Mouse (Mus musculus): ENCODE data around the gene Skap1. TPM values are rescaled to one million over a fixed set of nuclear protein-coding genes. Genes with fewer than 3 reads are reported as not detected.

Skap1 gene
- 2.2 and 2.8 TPM in 2 replicates for polyA plus RNA-seq (2016; fragmentation: Nextera tagmentation; extraction: Ambion mirVana)

DNA sequence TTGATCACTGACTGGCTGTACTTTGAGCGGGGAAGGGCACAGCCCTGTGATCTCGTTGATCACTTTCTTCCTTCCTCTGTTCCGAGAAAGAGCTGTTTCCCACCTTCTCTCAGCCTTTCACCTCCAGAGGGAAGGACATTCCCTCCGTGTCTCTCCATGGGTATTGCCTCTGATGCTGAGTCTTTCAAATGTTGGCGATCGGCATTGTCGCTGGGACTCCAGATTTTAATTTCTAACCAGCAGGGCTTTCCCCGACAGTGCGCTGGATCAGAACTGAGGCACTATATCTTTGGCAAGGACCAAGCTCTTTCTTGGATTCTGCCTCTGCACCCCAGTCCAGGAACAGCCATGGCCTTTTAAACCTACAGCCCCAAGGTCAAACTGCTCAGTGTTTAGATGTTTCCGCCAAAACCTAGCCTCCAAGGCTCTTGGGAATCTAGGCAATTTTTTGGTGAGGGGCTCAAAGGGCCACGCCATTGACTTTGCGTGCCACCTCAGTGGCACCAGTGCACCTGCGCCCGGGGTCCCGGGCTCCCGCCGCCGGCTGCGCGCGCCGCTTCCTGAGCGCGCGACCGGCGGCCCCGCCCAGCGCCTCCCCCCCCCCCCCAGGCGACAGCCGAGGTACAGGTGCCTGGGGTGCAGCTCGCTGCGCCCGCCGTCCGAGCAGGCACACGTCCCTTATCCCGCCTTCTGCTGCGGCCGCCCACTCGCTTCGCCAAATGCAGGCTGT is at the start of gene Skap1:
TSS of gene Skap1 (plus strand) at position 608 of the 730 bp plus-strand sequence.
- Histone ChIP-seq H3K9ac (peak within 1 kb of the TSS; percentile 38; the same call in 1 of the 2 replicates), H3K27ac (no peak within 1 kb of the TSS), H3K36me3 (no peaks in the 10 kb centered on the region), H3K4me2 (replicated peaks) (peak within 1 kb of the TSS; percentile 81), H3K9me3 (no peaks in the 10 kb centered on the region), H3K27me3 (replicated peaks) (peaks cover 23% of the 10 kb centered on the region), H3K4me3 (peak within 1 kb of the TSS; percentile 34), H3K4me1 (peaks cover 32% of the 10 kb centered on the region)
- 5% methylated on average over 42 of the region's 42 CpGs for WGBS
- no peak for ATAC-seq (ENCODE audit: low FRiP score, low read depth)

- no peak for ATAC-seq (ENCODE audit: low FRiP score, low read depth)
- no peaks in the 10 kb centered on the region for H3K27me3 ChIP-seq (replicated peaks)
- peaks cover 20% of the 10 kb centered on the region for H3K4me1 ChIP-seq
- 48% methylated on average over 5 of the region's 5 CpGs for WGBS
- 0 out of 2 replicates have a peak overlapping the region, but pooled peaks have one; percentile 29 for H3K4me2 ChIP-seq (replicated peaks)
- no peak overlapping the region for H3K4me3 ChIP-seq
- H3K9ac ChIP-seq: no peak overlapping the region
- no peaks in the 10 kb centered on the region for H3K36me3 ChIP-seq
- H3K9me3 ChIP-seq: no peaks in the 10 kb centered on the region
- H3K27ac ChIP-seq: no peak overlapping the region
Observed at GRCm38 (mm10) chr11:96421074-96421473, 43.3 kb upstream of the Skap1 start.

DNA sequence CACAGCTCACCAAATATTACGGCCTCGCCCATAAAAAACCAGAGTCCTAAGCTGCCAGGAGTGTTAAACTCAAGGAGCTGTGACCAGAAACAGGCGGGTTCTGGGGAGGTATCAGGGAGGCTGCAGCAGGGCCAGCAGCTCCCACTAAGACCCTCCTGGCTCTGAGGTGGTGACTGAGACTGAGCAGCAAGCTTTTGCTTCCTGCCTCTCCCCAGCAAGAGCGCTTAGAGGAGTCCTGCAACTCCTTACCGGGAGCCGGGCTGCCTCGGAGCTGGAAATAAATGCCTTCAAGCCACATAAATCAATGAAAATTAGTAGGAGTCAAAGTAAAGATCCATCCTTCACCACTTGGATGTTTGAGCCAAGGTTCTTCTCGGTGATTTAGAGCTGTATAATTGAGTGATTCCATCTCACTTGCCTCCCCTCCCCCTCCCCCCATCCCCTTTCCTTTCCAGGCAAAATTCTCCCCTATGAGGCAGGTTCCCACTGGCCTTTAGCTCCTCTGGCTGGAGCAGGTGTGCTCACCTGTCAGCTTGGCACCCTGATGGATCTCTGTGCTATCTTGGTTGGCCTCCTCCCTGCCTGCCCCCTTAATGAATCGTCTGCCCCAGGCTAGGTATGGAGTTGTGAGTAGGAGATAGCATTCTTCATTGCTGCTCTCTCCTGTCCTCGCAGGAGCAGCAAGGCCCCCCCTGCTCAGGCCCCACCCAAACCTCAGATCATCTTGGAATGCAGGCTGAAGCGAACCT is 42.7 kb upstream of the Skap1 start:
- Histone ChIP-seq H3K36me3 (no peaks in the 10 kb centered on the region), H3K27ac (no peak overlapping the region)
- no peak for ATAC-seq (ENCODE audit: low FRiP score, low read depth)

DNA sequence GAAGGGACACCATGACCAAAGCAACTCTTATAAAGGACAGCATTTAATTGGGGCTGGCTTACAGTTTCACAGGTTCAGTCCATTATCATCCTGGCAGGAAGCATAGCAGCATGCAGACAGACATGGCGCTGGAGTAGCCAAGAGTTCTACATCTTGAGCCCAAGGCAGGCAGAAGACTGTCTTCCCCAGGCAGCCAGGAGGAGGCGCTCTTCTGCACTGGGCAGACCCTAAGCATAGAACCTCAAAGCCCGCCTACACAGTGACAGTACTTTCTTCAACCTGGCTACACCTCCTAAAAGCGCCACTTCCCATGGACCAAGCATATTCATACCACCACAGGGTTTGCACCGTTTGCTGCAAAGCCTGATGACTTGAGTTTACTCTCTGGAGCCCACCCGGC is 39.2 kb upstream of the Skap1 start:
- H3K27ac ChIP-seq: no peak overlapping the region
- H3K4me3 ChIP-seq: no peak overlapping the region
- H3K9ac ChIP-seq: no peak overlapping the region
- H3K4me1 ChIP-seq: peaks cover 14% of the 10 kb centered on the region
- 89% methylated on average over 6 of the region's 6 CpGs for WGBS
- no peak overlapping the region for H3K4me2 ChIP-seq (replicated peaks)
- no peak for ATAC-seq (ENCODE audit: low FRiP score, low read depth)
- H3K27me3 ChIP-seq (replicated peaks): no peaks in the 10 kb centered on the region
- no peaks in the 10 kb centered on the region for H3K36me3 ChIP-seq
- H3K9me3 ChIP-seq: no peaks in the 10 kb centered on the region

More for the DNA sequence above, 42.7 kb upstream of the Skap1 start:
- Histone ChIP-seq H3K9me3 (no peaks in the 10 kb centered on the region), H3K4me2 (replicated peaks) (peak overlapping the region; percentile 29; the same call in 1 of the 2 replicates), H3K4me1 (peaks cover 20% of the 10 kb centered on the region), H3K9ac (no peak overlapping the region), H3K4me3 (no peak overlapping the region), H3K27me3 (replicated peaks) (no peaks in the 10 kb centered on the region)
- 33% methylated on average over 11 of the region's 11 CpGs for WGBS

DNA sequence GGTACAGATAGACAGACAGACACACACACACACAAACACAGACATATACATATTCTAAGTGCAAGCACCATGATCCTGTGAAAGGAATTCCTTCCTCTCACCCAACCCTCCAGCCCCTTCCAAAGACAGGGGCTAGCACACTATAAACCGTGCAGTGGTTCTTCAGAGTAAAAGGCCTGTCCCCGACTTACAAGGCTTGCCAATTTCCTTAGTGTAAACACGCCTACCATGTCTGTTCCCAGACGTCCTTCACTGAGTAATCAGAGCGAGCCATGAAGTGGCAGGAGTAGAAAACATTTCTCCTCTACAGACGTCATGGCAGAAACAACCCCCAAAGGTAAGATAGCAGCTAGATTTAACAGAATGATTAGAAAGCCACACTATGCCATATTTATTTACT is 38.2 kb upstream of the Skap1 start:
- WGBS: 78% methylated on average over 6 of the region's 6 CpGs
- H3K4me2 ChIP-seq (replicated peaks): no peak overlapping the region

GRCm38 (mm10) chr11:96426805-96427204 is 37.6 kb upstream of the Skap1 start:
- Histone ChIP-seq H3K4me2 (replicated peaks) (no peak overlapping the region), H3K4me3 (no peak overlapping the region), H3K9me3 (no peaks in the 10 kb centered on the region), H3K4me1 (peaks cover 7% of the 10 kb centered on the region; the same call in 1 of the 2 replicates), H3K9ac (no peak overlapping the region), H3K36me3 (no peaks in the 10 kb centered on the region), H3K27me3 (replicated peaks) (no peaks in the 10 kb centered on the region), H3K27ac (no peak overlapping the region)
- 33% methylated on average over 2 of the region's 2 CpGs for WGBS
- ATAC-seq (ENCODE audit: low FRiP score, low read depth): no peak

More for the DNA sequence above, 38.2 kb upstream of the Skap1 start:
- H3K4me1 ChIP-seq: peaks cover 9% of the 10 kb centered on the region
- no peaks in the 10 kb centered on the region for H3K36me3 ChIP-seq
- no peak overlapping the region for H3K27ac ChIP-seq
- no peak overlapping the region for H3K4me3 ChIP-seq
- H3K9me3 ChIP-seq: no peaks in the 10 kb centered on the region
- no peak overlapping the region for H3K9ac ChIP-seq
- no peaks in the 10 kb centered on the region for H3K27me3 ChIP-seq (replicated peaks)
- no peak for ATAC-seq (ENCODE audit: low FRiP score, low read depth)

DNA sequence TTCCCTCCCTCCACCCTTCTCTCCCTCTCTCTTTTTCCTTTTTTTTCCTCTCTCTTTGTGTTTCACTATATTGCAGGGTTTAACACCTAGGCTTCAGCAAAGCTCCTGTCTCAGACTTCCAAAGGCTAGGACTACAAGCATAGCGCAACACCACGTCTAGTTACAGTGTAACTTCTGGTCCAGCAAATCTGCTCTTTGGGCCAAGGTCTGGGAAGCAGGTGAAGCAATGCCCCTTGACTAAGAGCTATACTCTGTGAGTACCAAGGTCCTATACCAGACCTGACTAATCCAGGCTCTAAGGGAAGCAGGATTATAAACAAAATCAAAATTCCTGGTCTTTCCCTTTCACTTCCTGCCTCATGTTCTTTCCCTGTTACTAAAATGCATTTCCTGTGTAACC is 35.3 kb upstream of the Skap1 start:
- no peak overlapping the region for H3K4me3 ChIP-seq
- no peaks in the 10 kb centered on the region for H3K27me3 ChIP-seq (replicated peaks)
- H3K9me3 ChIP-seq: no peaks in the 10 kb centered on the region
- WGBS: 90% methylated on average over 2 of the region's 2 CpGs
- H3K4me1 ChIP-seq: peaks cover 9% of the 10 kb centered on the region; the same call in 1 of the 2 replicates
- no peak for ATAC-seq (ENCODE audit: low FRiP score, low read depth)
- H3K4me2 ChIP-seq (replicated peaks): no peak overlapping the region
- H3K36me3 ChIP-seq: no peaks in the 10 kb centered on the region
- no peak overlapping the region for H3K9ac ChIP-seq
- H3K27ac ChIP-seq: no peak overlapping the region

GRCm38 (mm10) chr11:96429891-96430290 is 34.5 kb upstream of the Skap1 start:
- no peaks in the 10 kb centered on the region for H3K36me3 ChIP-seq
- H3K27ac ChIP-seq: no peak overlapping the region
- H3K9me3 ChIP-seq: no peaks in the 10 kb centered on the region
- H3K27me3 ChIP-seq (replicated peaks): no peaks in the 10 kb centered on the region
- H3K9ac ChIP-seq: no peak overlapping the region
- H3K4me3 ChIP-seq: no peak overlapping the region
- ATAC-seq (ENCODE audit: low FRiP score, low read depth): no peak
- H3K4me1 ChIP-seq: peaks cover 9% of the 10 kb centered on the region; the same call in 1 of the 2 replicates
- WGBS: 66% methylated on average over 5 of the region's 5 CpGs
- H3K4me2 ChIP-seq (replicated peaks): no peak overlapping the region

GRCm38 (mm10) chr11:96431871-96432270 is 32.5 kb upstream of the Skap1 start:
- H3K4me3 ChIP-seq: no peak overlapping the region
- peaks cover 9% of the 10 kb centered on the region; the same call in 1 of the 2 replicates for H3K4me1 ChIP-seq
- ATAC-seq (ENCODE audit: low FRiP score, low read depth): no peak
- H3K27me3 ChIP-seq (replicated peaks): no peaks in the 10 kb centered on the region
- H3K27ac ChIP-seq: no peak overlapping the region
- H3K36me3 ChIP-seq: no peaks in the 10 kb centered on the region
- H3K4me2 ChIP-seq (replicated peaks): no peak overlapping the region
- H3K9ac ChIP-seq: no peak overlapping the region
- WGBS: 40% methylated on average over 9 of the region's 9 CpGs
- no peaks in the 10 kb centered on the region for H3K9me3 ChIP-seq

DNA sequence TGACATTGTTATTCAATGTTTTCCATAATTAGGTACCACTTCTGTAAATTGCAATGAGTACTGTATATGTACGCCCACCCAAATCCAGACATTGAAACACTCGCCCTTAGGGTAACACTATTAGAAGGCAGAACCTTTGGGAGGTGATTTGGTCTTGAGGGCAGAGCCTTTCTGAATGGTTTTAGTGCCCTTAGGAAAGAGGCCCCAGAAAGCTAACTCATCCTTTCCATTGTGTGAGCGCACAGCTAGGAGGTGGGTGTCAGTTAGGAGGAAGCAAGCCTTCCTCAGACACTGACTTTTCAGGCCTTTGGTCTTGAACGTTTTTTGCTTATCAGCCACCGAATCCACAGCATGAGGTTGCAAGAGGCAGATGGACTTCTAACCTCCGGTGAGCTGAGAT is 29.5 kb upstream of the Skap1 start:
- H3K27ac ChIP-seq: no peak overlapping the region
- no peaks in the 10 kb centered on the region for H3K9me3 ChIP-seq
- H3K9ac ChIP-seq: no peak overlapping the region
- no peaks in the 10 kb centered on the region for H3K36me3 ChIP-seq
- H3K4me3 ChIP-seq: no peak overlapping the region
- H3K4me2 ChIP-seq (replicated peaks): no peak overlapping the region
- no peak for ATAC-seq (ENCODE audit: low FRiP score, low read depth)
- no peaks in the 10 kb centered on the region for H3K27me3 ChIP-seq (replicated peaks)
- peaks cover 17% of the 10 kb centered on the region; the same call in 1 of the 2 replicates for H3K4me1 ChIP-seq
- 45% methylated on average over 6 of the region's 6 CpGs for WGBS

DNA sequence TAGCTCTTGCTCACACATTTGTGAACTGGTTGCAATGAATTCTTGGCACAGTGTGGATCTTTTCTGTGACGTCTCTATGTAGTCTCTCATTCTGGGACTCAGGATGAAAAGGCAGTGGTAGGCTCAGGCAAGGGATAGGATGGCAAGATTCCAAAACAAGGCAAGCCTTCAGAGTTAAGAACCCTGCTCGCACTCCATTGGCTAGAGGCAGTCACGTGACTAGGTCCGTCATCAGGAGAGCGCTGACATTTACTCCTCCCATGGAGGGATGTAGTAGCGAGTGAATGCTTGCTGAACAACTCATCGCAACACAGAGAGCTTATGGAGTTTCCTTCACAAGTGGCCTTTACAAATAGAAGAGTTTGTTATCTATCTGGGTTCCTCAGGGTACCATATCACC is 27.9 kb upstream of the Skap1 start:
- Histone ChIP-seq H3K27ac (no peak overlapping the region), H3K4me2 (replicated peaks) (no peak overlapping the region), H3K9me3 (no peaks in the 10 kb centered on the region), H3K4me3 (no peak overlapping the region), H3K4me1 (peaks cover 16% of the 10 kb centered on the region; the same call in 1 of the 2 replicates), H3K27me3 (replicated peaks) (no peaks in the 10 kb centered on the region), H3K9ac (no peak overlapping the region), H3K36me3 (no peaks in the 10 kb centered on the region)
- 58% methylated on average over 7 of the region's 7 CpGs for WGBS
- no peak for ATAC-seq (ENCODE audit: low FRiP score, low read depth)

- Histone ChIP-seq H3K9me3 (no peaks in the 10 kb centered on the region), H3K27me3 (replicated peaks) (no peaks in the 10 kb centered on the region), H3K4me1 (0 out of 2 replicates have a peak, but pooled peaks cover 8% of the 10 kb centered on the region), H3K4me3 (no peak overlapping the region), H3K36me3 (no peaks in the 10 kb centered on the region), H3K4me2 (replicated peaks) (no peak overlapping the region), H3K27ac (no peak overlapping the region), H3K9ac (no peak overlapping the region)
- 6% methylated on average over 7 of the region's 7 CpGs for WGBS
- no peak for ATAC-seq (ENCODE audit: low FRiP score, low read depth)
Observed at GRCm38 (mm10) chr11:96438787-96439186, 25.6 kb upstream of the Skap1 start.
